Mouse (Mus musculus): ENCODE measurements around the gene Gucy1b1.

DNA sequence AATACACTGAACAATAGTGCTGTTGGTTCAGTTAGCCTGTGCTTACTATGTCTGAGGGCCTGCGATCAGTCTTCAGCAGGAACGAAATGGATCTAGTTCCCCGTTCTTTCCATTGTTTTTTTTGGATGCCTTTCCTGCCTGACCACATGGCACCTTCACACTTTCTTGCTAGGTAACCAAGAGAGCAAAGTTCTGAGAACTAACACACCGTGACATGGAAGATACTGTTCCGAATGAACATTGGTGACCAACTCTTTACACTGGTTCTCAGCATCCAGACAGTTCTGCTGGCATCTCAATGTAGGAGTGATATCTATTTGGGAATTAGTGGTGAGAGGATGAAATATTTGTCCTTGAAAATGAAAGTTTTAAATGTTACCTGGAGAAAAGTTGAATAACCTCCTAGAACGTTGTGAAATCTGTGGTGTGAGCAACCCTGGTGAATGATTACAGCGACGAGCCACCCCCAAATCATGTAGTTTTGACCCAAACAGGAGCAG is 52.0 kb downstream of the Gucy1b1 start:
- TF ChIP-seq CTCF (IDR thresholded peaks at IDR 0.05; ENCODE audit: insufficient read depth, low read length) (no peak), POLR2A (IDR thresholded peaks at IDR 0.05; ENCODE audit: borderline replicate concordance, extremely low read depth, low read depth, low read length) (no peak)

Data from lung, adult 2 months (tissue).